In the genomic region with DNA sequence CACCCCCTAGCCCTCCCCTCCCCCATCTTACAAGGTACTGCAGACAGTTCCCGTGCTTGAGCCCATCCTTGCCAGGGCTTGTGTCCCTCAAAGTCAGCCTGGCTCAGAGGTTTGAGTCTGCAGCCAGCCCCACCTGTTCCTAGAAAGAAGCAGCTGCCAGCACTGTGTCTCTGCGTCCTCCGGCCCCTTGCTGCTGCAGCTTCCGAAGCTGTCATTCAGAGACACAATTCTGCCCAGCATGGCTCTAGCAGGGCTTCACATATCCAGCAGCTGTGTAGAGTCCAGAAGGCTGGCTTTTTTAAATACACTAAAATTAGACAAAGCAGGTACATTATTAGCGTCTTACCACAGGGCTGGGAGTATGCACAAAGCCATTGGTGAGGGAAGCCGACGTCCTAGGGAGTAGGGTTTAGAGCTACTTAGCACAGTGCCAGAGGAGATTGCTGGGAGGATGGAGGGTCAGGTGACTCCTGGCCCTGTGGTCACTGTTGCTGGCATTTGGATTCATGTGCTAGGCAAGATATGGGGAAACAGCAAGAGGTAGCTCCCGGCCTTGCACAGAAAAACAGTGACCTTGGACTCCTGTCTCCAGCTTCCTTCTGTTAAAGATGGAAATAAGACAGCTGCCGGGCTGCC, we compare ENCODE assay signal across 9 mouse cellular contexts.
DNase-seq lines count a peak whose midpoint lies in the region; ATAC-seq lines count a peak whose summit lies in the region.
"Had no signal": no experiment of that assay in that cellular context is flagged by ENCODE, and none has a peak within 500 bp of the region (broad histone marks: within the 10 kb centered on the region; RNA-seq: fewer than 3 reads in every experiment).

No protein-coding gene starts in this region.

- no peaks in the 10 kb centered on the region for H3K9me3 ChIP-seq in forebrain, embryonic 12.5 days
- no peaks in the 10 kb centered on the region for H3K9me3 ChIP-seq in hindbrain, embryonic 12.5 days (replicated peaks)
- no peaks in the 10 kb centered on the region for H3K9me3 ChIP-seq in midbrain, embryonic 16.5 days (replicated peaks; ENCODE audit: control insufficient read depth, low read length, poor library complexity, severe bottlenecking)
- H3K9me3 ChIP-seq in liver, embryonic 11.5 days (ENCODE audit: control insufficient read depth, low read length): no peaks in the 10 kb centered on the region
- H3K9me3 ChIP-seq: limb, embryonic 12.5 days had no signal

- peak overlapping the region; percentile 8; the same call in 1 of the 2 replicates for H3K4me2 ChIP-seq in forebrain, embryonic 12.5 days
- H3K4me2 ChIP-seq in hindbrain, embryonic 12.5 days (replicated peaks): no peak overlapping the region
- no peak overlapping the region for H3K4me2 ChIP-seq in midbrain, embryonic 16.5 days (ENCODE audit: low read length)
- H3K4me2 ChIP-seq in liver, embryonic 11.5 days: no peak overlapping the region
- H3K4me2 ChIP-seq: limb, embryonic 12.5 days had no signal

- peak; percentile 72 for ATAC-seq in forebrain, embryonic 12.5 days (ENCODE audit: low FRiP score)
- ATAC-seq in hindbrain, embryonic 12.5 days (ENCODE audit: low FRiP score): peak; percentile 32; the same call in 1 of the 2 replicates
- ATAC-seq in midbrain, embryonic 16.5 days: peak; percentile 49; the same call in 1 of the 2 replicates
- ATAC-seq in liver, embryonic 11.5 days (replicated peaks; ENCODE audit: low FRiP score): no peak

- intact Hi-C loops in heart, postnatal 25 days (cut with DNase I): no loop called here

- peaks cover 56% of the 10 kb centered on the region for H3K4me1 ChIP-seq in forebrain, embryonic 12.5 days
- H3K4me1 ChIP-seq in hindbrain, embryonic 12.5 days: peaks cover 53% of the 10 kb centered on the region
- peaks cover 37% of the 10 kb centered on the region for H3K4me1 ChIP-seq in midbrain, embryonic 16.5 days (ENCODE audit: control insufficient read depth, insufficient read depth, low read length)
- H3K4me1 ChIP-seq in liver, embryonic 11.5 days (replicated peaks; ENCODE audit: control insufficient read depth, insufficient read depth, low read length): no peaks in the 10 kb centered on the region

- WGBS in forebrain, embryonic 12.5 days: 18% methylated on average over 9 of the region's 9 CpGs
- WGBS in hindbrain, embryonic 12.5 days: 16% methylated on average over 9 of the region's 9 CpGs
- 10% methylated on average over 9 of the region's 9 CpGs for WGBS in midbrain, embryonic 16.5 days
- 63% methylated on average over 9 of the region's 9 CpGs for WGBS in liver, embryonic 11.5 days

- peak; percentile 94 for DNase-seq in heart, adult 11 months
- no peak for DNase-seq in heart, postnatal 25 days (ENCODE audit: low spot score)
- DNase-seq in liver, embryonic 11.5 days (ENCODE audit: low spot score): no peak
- DNase-seq in spleen, adult 12 weeks (ENCODE audit: low spot score): no peak
- no peak for DNase-seq in left cerebral cortex, adult 8-10 months (ENCODE audit: low spot score in 2 of 2)

- no peak overlapping the region for H3K4me3 ChIP-seq in forebrain, embryonic 12.5 days (replicated peaks)
- H3K4me3 ChIP-seq in hindbrain, embryonic 12.5 days: no peak overlapping the region
- no peak overlapping the region for H3K4me3 ChIP-seq in midbrain, embryonic 16.5 days (ENCODE audit: low read depth, low read length)
- no peak overlapping the region for H3K4me3 ChIP-seq in liver, embryonic 11.5 days (ENCODE audit: low read depth, low read length)
- H3K4me3 ChIP-seq: limb, embryonic 12.5 days had no signal

- H3K36me3 ChIP-seq in forebrain, embryonic 12.5 days (replicated peaks): no peaks in the 10 kb centered on the region
- H3K36me3 ChIP-seq in hindbrain, embryonic 12.5 days: no peaks in the 10 kb centered on the region
- H3K36me3 ChIP-seq in midbrain, embryonic 16.5 days (ENCODE audit: control insufficient read depth, insufficient read depth, low read length): no peaks in the 10 kb centered on the region
- no peaks in the 10 kb centered on the region for H3K36me3 ChIP-seq in liver, embryonic 11.5 days (ENCODE audit: control insufficient read depth, insufficient read depth, low read length)
- H3K36me3 ChIP-seq: limb, embryonic 12.5 days had no signal

- no peak overlapping the region for H3K9ac ChIP-seq in forebrain, embryonic 12.5 days
- H3K9ac ChIP-seq in hindbrain, embryonic 12.5 days: no peak overlapping the region
- peak overlapping the region; percentile 40 for H3K9ac ChIP-seq in midbrain, embryonic 16.5 days (ENCODE audit: low read depth, low read length)
- no peak overlapping the region for H3K9ac ChIP-seq in liver, embryonic 11.5 days (ENCODE audit: low read depth, low read length)
- H3K9ac ChIP-seq: limb, embryonic 12.5 days had no signal

- H3K27ac ChIP-seq in forebrain, embryonic 12.5 days: peak overlapping the region; percentile 74
- H3K27ac ChIP-seq in hindbrain, embryonic 12.5 days: peak overlapping the region; percentile 25
- peak overlapping the region; percentile 75 for H3K27ac ChIP-seq in midbrain, embryonic 16.5 days (ENCODE audit: low read length)
- no peak overlapping the region for H3K27ac ChIP-seq in liver, embryonic 11.5 days (ENCODE audit: low read depth, low read length)
- H3K27ac ChIP-seq: limb, embryonic 12.5 days had no signal

- peaks cover 24% of the 10 kb centered on the region for H3K27me3 ChIP-seq in forebrain, embryonic 12.5 days
- H3K27me3 ChIP-seq in hindbrain, embryonic 12.5 days: no peaks in the 10 kb centered on the region
- no peaks in the 10 kb centered on the region for H3K27me3 ChIP-seq in midbrain, embryonic 16.5 days (ENCODE audit: control insufficient read depth, insufficient read depth, low read depth, low read length)
- no peaks in the 10 kb centered on the region for H3K27me3 ChIP-seq in liver, embryonic 11.5 days (replicated peaks; ENCODE audit: control insufficient read depth, insufficient read depth, low read length)
- H3K27me3 ChIP-seq: limb, embryonic 12.5 days had no signal
